Mouse (Mus musculus) cortical plate, adult 2 months (tissue): Measurements from ENCODE around the gene Cables2.

Source experiments
- CTCF ChIP-seq: fragments of 200-500 bp; IDR thresholded peaks from 2 replicates; pipeline ENCODE4 v1.5.1; 2011; ENCODE audit warnings: mild to moderate bottlenecking, control low read depth, low read length; ENCODE audit not compliant: insufficient read depth; ENCODE audit errors: extremely low read depth
- POLR2A ChIP-seq: fragments of 200-500 bp; IDR thresholded peaks from 2 replicates; pipeline ENCODE4 v1.6.1; 2011; ENCODE audit warnings: mild to moderate bottlenecking, low read length, control low read depth; ENCODE audit not compliant: insufficient read depth; ENCODE audit errors: extremely low read depth

GRCm38 (mm10) chr2:180257963-180258865 lies 15.1 kb downstream of the Cables2 start:
- TF ChIP-seq CTCF, result no peak
- TF ChIP-seq POLR2A, result no peak
